Mouse (Mus musculus) midbrain, embryonic 11.5 days (tissue): ENCODE measurements at regions not wholly inside any gene's neighbourhood (a gene's known extent, or its start where the extent isn't known, plus 50 kb on each side); places are given as distances from the start of the nearest gene placed in this dataset.

Experiments used
- ATAC-seq: fragments of 200-750 bp; cut with Nextera tagmentation; 2 replicates; pipeline ENCODE4 v1.8.0; 2017; ENCODE audit warnings: moderate TSS enrichment, moderate library complexity; ENCODE audit not compliant: low FRiP score
- DNase-seq: peaks from one replicate; pipeline ENCODE4 v3.0.0; 2015; ENCODE audit warnings: low spot score; ENCODE audit errors: missing footprints
- H3K27ac ChIP-seq: fragments of 300-500 bp; sonication (generic); 2 replicates; pipeline ENCODE4 v1.5.1; 2014; ENCODE audit warnings: low read depth, low read length
- H3K27me3 ChIP-seq: fragments of 300-500 bp; sonication (generic); 2 replicates; pipeline ENCODE4 v1.6.1; 2014; ENCODE audit warnings: mild to moderate bottlenecking, low read length, moderate library complexity, mixed read lengths; ENCODE audit not compliant: control insufficient read depth, insufficient read depth
- H3K36me3 ChIP-seq: fragments of 300-500 bp; sonication (generic); 2 replicates; pipeline ENCODE4 v1.6.1; 2014; ENCODE audit warnings: mild to moderate bottlenecking, low read length, moderate library complexity, mixed read lengths; ENCODE audit not compliant: control insufficient read depth, insufficient read depth
- H3K4me1 ChIP-seq: fragments of 300-500 bp; sonication (generic); 2 replicates; pipeline ENCODE4 v1.6.1; 2014; ENCODE audit warnings: low read length; ENCODE audit not compliant: control insufficient read depth, insufficient read depth
- H3K4me2 ChIP-seq: fragments of 300-500 bp; sonication (generic); 2 replicates; pipeline ENCODE4 v1.6.1; 2014; ENCODE audit warnings: mild to moderate bottlenecking, moderate library complexity
- H3K4me3 ChIP-seq: fragments of 300-500 bp; sonication (generic); 2 replicates; pipeline ENCODE4 v1.5.1; 2014; ENCODE audit warnings: low read depth, low read length
- H3K9ac ChIP-seq: fragments of 300-500 bp; sonication (generic); 2 replicates; pipeline ENCODE4 v1.6.1; 2014; ENCODE audit warnings: low read length
- H3K9me3 ChIP-seq: fragments of 300-500 bp; sonication (generic); 2 replicates; pipeline ENCODE4 v1.6.1; 2016; ENCODE audit warnings: low read length; ENCODE audit not compliant: control insufficient read depth
- WGBS: fragments of 180-500 bp; shearing (Covaris S2); extraction: QIAGEN DNeasy Blood & Tissue Kit; methylation state at CpG from one replicate; pipeline ENCODE4 v1.1.7; 2014; 5-methylcytosine and 5-hydroxymethylcytosine counted together

DNA sequence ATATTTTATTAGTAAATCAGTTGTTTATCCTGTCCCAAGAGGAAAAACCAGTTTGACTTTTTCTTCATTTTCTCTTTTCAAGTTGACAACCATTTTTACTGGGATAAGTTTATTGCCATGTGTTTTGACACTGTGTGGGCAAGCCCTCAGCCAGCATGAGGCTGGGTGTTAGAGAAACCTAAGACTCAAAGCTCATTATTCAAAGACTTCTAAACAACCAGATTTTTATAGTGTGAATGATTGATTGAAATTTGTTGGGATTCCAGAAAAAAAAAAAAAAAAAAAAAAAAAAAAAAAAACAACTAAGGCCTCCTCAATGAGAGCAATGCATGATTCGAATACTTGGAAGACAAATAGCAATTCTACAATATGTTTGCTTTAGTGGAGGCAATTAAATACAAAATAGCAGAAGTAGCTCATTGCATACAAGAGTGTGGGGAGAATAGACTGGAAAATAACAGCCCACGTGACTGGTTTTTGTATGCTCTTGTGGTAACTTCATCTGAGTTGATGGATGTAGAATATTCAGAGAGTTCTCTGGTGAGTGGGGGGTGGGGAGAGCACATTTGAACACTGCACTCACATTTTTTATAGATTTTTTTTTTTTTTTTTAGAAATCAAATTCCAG is 70.9 kb upstream of the Btg1 start:
- no peak overlapping the region for H3K9ac ChIP-seq
- H3K27me3 ChIP-seq, result no peaks in the 10 kb centered on the region
- ATAC-seq, result no peak
- 88% methylated on average over 2 of the region's 2 CpGs for WGBS
- H3K36me3 ChIP-seq, result no peaks in the 10 kb centered on the region
- H3K9me3 ChIP-seq, result no peaks in the 10 kb centered on the region
- no peak overlapping the region for H3K4me3 ChIP-seq
- no peak overlapping the region for H3K27ac ChIP-seq
- H3K4me2 ChIP-seq, result no peak overlapping the region
- DNase-seq, result no peak
- no peaks in the 10 kb centered on the region for H3K4me1 ChIP-seq

DNA sequence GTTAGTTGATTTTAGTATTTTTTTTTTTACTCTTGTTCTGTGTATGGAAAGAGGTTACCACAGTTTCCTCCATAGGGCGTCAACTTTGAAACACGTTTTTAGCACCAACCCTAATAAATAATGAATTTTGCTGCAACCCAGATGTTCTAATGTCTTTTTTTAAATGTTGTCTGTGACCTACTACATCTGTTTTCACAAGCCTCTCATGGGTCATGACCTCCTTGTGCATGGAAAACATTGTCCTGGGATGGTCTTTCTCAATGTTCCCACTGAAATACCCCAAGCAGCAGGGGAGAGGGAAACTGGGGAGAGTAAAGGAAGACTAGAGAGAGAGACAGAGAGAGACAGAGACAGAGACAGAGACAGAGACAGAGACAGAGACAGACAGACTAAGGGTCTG is 67.2 kb upstream of the Btg1 start:
- WGBS, result 67% methylated on average over 2 of the region's 2 CpGs
- DNase-seq (no peak), ATAC-seq (no peak)
- Histone ChIP-seq H3K4me3 (no peak overlapping the region), H3K4me2 (no peak overlapping the region), H3K4me1 (no peaks in the 10 kb centered on the region), H3K27ac (no peak overlapping the region), H3K9me3 (no peaks in the 10 kb centered on the region), H3K36me3 (no peaks in the 10 kb centered on the region), H3K9ac (no peak overlapping the region), H3K27me3 (no peaks in the 10 kb centered on the region)

DNA sequence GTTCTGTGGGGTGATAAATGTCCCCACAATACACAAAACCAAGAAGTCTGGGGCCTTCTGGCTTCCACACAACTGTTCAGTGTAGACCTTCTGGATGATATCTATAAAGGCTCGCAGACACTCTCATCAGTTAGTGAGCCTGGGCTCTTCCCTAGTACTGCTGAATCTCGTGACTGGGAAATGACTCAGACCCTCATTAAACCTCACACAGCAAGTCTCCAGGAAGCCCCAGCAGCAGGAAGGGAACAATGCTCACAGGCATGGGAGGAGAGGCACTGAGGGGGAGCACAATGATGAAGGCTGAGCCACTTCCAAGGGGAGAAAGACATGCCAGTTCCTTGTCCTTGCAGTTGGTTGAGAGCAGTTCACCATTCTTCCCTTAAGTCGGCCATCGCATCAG is 66.5 kb upstream of the Btg1 start:
- no peaks in the 10 kb centered on the region for H3K4me1 ChIP-seq
- H3K36me3 ChIP-seq, result no peaks in the 10 kb centered on the region
- no peak for ATAC-seq
- 81% methylated on average over 4 of the region's 4 CpGs for WGBS
- H3K9me3 ChIP-seq, result no peaks in the 10 kb centered on the region
- no peaks in the 10 kb centered on the region for H3K27me3 ChIP-seq
- no peak for DNase-seq
- no peak overlapping the region for H3K9ac ChIP-seq
- no peak overlapping the region for H3K4me3 ChIP-seq
- no peak overlapping the region for H3K27ac ChIP-seq
- H3K4me2 ChIP-seq, result no peak overlapping the region

GRCm38 (mm10) chr10:96557336-96557735 is 59.5 kb upstream of the Btg1 start:
- DNase-seq, result no peak
- no peak for ATAC-seq
- H3K27ac ChIP-seq, result no peak overlapping the region
- H3K36me3 ChIP-seq, result no peaks in the 10 kb centered on the region
- 26% methylated on average over 2 of the region's 2 CpGs for WGBS
- H3K4me1 ChIP-seq, result no peaks in the 10 kb centered on the region
- no peak overlapping the region for H3K4me3 ChIP-seq
- H3K27me3 ChIP-seq, result no peaks in the 10 kb centered on the region
- no peak overlapping the region for H3K4me2 ChIP-seq
- peaks cover 4% of the 10 kb centered on the region; the same call in 1 of the 2 replicates for H3K9me3 ChIP-seq
- no peak overlapping the region for H3K9ac ChIP-seq

DNA sequence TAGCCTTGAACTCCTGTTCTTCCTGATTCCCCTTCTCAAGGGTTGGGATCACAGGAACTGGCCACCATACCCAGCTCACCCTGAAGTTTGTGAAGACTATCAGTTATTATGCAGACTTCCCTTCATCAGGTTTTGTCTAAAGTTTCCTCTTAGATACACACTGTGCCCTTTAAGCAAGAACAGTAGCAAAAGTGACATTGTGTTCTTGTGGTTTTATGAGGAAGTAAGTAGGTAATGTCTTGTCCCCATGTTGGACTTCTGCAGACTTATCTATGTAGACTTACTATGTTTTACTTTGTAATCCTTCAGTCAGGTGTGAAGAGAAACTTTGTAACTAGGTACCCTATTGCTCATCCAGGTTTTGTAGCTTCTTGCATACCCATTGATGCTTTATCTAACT is 51.5 kb upstream of the Btg1 start:
- Histone ChIP-seq H3K27me3 (no peaks in the 10 kb centered on the region), H3K4me1 (no peaks in the 10 kb centered on the region), H3K27ac (no peak overlapping the region), H3K4me3 (no peak overlapping the region), H3K9me3 (peaks cover 4% of the 10 kb centered on the region; the same call in 1 of the 2 replicates), H3K4me2 (no peak overlapping the region), H3K9ac (no peak overlapping the region), H3K36me3 (no peaks in the 10 kb centered on the region)
- no peak for ATAC-seq
- no peak for DNase-seq
